Mouse (Mus musculus) inflammation-experienced regulatory T-cells, adult 6 months (primary cell): ENCODE results near the gene Dgcr2. TPM values are rescaled to one million over a fixed set of nuclear protein-coding genes. Genes with fewer than 3 reads are reported as not detected.

Experiments
- ATAC-seq: one replicate; pipeline ENCODE4 v1.8.0; 2017
- polyA plus RNA-seq, 3 experiments: library from polyadenylated mRNA; unstranded; fragments of 100-300 nt; shearing (Covaris generic); gene quantifications; one replicate each; pipeline ENCODE4 v1.2.1; 2017

The Dgcr2 gene
- polyA plus RNA-seq, 3 experiments from 2014 or later = 16.4 to 21.8 (median 19.9) TPM

DNA sequence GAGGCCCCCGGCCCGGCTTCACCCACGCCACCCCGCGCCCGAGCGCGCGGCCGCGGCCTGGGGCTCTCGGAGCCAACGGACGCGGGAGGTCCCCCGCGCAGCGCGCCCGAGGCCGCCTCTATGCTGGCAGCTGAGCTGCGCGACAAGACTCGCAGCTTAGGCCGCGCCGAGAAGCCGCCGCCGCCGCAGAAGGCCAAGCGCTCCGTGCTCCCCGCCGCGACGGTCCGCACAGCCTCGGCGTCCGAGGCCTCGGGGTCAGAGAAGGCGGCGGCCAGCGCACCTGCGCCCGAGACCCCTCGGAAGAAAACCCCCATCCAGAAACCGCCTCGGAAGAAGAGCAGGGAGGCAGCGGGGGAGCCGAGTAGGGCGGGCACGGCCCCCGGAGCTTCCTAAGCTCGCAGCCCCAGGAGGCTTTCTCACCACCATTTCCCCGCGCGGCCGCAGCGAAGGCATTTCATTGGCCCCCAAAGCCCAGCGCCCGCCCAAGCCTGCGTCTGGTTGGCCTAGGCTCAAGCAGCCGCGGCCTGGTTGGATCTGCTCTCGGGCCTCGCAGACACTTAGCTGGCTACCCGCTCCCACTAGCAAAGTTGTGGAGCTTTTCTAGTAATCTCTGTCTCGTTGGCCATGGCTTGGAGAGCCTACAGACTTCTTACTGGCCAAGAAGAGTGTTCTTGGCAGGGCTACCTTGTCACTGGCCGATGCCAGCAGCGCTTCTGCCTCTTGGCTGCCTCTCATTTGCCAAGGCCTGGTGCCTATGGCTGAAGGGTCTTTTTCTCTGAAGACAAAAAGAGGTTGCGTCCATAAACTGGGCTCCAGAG, 91.0 kb downstream of the Dgcr2 start:
- ATAC-seq = peak; percentile 91

- ATAC-seq = peak; percentile 4
Measured at GRCm38 (mm10) chr16:17806581-17807191, 91.7 kb downstream of the Dgcr2 start.

GRCm38 (mm10) chr16:17804982-17805381, 93.4 kb downstream of the Dgcr2 start:
- ATAC-seq = no peak

DNA sequence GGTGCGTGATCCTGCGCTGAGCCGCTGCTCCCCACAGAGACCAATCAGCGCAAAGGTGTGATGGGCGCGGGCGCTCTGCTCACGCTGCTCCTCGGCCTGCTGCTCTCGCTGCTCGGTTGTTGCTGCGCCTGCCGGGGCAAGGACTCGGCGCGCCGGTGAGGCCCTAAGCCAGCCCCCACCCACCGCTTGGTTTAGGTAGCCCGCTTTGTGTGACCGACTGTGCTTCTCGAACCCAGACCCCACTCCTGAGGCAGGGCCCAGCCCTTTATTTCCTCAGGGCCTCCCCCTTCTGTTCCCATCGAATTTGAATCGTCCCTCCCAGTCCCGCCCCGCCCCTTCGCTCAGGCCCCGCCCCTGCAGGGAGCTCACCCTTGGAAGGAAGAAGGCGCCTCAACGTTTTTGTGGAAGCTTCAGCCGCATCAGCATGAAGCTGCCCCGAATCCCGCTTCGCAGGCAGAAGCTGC, 93.9 kb downstream of the Dgcr2 start:
- no peak for ATAC-seq

DNA sequence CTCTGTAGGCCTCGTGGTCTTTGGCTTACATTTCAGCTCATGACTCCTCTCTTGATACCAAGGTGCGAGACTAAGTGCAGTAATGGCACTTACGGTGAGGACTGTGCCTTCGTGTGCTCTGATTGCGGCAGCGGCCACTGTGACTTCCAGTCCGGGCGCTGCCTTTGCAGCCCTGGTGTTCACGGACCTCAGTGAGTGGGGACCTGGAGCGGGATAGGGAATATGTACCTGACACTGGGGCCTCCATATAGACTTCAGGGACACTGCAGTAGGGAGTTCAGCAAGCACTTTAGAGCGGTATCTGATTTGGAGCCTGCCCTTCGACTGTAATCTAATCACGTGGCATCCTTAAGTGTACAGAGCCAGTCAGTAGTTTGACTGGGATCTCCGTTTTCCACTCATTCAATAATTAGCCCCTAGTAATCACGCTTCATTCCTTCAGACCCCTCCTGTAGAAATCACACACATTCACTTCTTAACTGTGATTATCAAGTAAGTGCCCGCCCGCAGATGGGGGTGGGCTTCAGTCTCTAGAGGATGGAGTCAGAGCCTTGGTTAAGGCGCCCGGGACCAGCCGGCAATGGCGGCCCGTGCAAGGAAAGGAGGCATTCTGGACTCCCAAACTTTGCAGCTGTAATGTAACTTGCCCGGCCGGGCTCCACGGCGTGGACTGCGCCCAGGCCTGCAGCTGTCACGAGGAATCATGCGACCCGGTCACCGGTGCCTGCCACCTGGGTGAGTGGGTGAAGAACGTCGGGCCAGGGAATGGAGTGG, 94.5 kb downstream of the Dgcr2 start:
- no peak for ATAC-seq

DNA sequence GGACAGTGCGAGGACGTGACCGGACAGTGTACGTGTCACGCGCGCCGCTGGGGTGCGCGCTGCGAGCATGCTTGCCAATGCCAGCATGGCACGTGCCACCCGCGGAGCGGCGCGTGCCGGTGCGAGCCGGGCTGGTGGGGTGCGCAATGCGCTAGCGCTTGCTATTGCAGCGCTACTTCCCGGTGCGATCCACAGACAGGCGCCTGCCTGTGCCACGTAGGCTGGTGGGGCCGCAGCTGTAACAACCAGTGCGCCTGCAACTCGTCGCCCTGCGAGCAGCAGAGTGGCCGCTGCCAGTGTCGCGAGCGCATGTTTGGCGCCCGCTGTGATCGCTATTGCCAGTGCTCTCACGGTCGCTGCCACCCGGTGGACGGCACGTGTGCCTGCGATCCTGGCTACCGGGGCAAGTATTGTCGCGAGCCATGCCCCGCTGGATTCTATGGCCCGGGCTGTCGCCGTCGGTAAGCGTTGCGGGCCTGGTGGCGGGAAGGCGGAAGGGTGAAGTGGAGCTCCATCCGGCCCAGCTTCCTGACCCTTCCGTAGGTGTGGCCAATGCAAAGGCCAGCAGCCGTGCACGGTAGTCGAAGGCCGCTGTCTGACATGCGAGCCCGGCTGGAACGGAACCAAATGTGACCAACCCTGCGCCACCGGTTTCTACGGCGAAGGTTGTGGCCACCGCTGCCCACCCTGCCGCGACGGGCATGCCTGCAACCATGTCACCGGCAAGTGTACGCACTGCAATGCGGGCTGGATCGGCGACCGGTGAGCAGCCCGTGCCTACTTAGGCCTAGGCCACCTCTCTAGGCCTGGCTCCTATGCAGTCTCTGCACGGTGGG, 95.3 kb downstream of the Dgcr2 start:
- no peak for ATAC-seq

- no peak for ATAC-seq
Measured at GRCm38 (mm10) chr16:17802456-17802838, 95.9 kb downstream of the Dgcr2 start.

DNA sequence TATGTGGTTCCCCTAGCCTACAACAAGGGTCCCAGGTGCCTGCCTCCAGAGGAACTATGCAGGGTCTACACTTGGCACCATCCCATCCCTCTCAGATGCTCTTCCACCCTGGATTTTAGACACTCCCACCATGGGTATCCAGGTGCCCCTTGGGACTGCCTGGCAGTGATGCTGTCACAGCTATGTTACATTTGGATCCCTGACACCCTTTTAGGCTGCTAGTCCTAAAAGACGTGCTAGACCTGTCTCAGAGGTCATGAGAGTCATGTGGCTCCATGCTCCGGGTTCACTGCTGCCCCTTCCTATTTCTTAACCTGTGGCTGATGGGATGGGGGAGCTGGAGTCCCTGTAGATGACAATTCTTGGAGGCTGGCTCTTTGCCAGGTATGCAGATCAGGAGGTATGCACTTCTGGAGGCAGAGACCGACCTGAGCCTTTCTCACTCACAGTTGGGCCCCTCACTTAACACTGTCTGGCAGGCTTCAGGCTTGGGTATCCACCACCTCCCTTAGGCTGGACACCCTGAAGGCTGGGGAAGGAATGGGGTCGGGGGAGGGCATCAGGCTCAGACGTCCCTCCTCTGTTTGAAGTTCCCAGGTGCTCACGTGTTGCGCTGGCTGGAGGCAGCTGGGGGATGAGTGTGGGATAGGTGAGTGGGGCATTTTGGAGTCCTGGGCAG, 96.4 kb downstream of the Dgcr2 start:
- no peak for ATAC-seq

- ATAC-seq = no peak
Measured at GRCm38 (mm10) chr16:17799584-17799983, 98.8 kb downstream of the Dgcr2 start.

- no peak for ATAC-seq
Measured at GRCm38 (mm10) chr16:17798321-17799180, 99.8 kb downstream of the Dgcr2 start.

GRCm38 (mm10) chr16:17797812-17798311, 100.5 kb downstream of the Dgcr2 start:
- no peak for ATAC-seq

DNA sequence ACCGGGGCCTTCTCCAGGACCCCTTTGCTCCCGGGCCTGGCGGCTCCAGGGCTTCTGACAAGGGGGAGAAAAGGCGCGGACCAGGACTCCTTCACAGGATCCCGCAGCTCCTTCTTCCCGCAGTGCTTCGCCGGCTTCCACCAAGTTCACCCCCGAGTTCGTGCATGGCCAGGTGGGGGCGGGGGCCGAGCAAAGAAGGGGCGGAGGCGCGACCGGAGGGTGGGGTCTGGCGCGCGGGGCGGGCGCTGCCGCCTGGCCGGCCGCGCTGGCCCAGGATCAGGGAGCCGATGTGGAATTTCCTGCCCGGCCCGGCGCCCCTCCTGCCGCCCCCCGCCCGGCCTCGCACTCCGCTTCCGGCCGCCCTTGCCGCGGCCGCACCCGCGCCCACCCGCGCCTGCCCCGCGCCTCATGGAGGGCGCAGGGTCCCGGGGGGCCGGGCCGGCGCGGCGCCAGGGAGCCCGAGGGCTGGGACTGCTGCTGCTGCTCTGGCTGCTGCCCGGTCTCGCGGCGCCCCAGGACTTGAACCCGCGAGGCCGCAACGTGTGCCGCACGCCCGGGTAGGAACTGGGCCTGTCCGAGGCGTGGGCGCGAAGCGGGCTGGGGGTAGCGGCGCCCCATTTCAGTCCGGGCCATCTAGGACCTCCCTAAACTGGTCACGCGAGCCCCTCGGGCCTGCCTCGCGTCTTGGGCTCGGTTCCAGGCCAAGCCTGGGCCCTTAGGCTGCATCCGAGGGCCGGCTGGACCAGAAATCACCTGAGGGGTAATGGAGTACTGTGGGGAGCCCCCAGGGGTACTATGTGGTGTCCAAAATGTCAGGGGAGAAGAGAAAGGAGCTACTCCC, 101.2 kb downstream of the Dgcr2 start, which contains the start of gene Scarf2:
Gene Scarf2 (plus strand): TSS at position 312 of the 841 bp plus-strand sequence.
- ATAC-seq = no peak

GRCm38 (mm10) chr16:17796519-17796918, 101.8 kb downstream of the Dgcr2 start:
- no peak for ATAC-seq

DNA sequence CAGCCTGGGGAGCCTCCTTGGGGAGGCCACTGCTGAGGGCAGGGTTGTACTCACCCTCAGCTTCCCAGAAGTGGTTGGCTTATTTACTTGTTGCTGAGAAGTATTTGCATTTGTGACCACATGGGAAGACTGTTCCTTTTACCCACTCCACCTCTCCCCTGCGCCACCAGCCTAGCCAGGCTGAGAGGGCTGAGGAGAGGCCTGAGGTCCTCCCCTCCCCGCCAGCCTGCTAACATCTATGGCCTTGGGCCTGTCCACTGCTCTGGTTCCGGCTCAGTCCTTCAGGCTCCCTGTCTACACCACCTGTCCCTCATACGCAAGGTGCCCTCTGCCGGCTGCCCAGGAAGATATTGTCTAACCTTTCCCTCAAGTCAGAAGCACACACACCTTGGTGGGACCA, 102.7 kb downstream of the Dgcr2 start:
- no peak for ATAC-seq

- no peak for ATAC-seq
Measured at GRCm38 (mm10) chr16:17794047-17794446, 104.3 kb downstream of the Dgcr2 start.

GRCm38 (mm10) chr16:17792728-17793127, 105.6 kb downstream of the Dgcr2 start:
- ATAC-seq = no peak
